Mouse (Mus musculus) large intestine, adult 2 months (tissue): ENCODE measurements around the gene Disc1. TPM values are rescaled to one million over a fixed set of nuclear protein-coding genes. Genes with fewer than 3 reads are reported as not detected.

Experiments
- DNase-seq: peaks from one replicate; pipeline ENCODE4 v3.0.0-alpha.2; 2012; ENCODE audit warnings: low read depth, low spot score
- WGBS: fragments of 180-500 bp; shearing (Covaris S2); methylation state at CpG from one replicate; pipeline ENCODE4 v1.1.7; 2018; 5-methylcytosine and 5-hydroxymethylcytosine counted together
- polyA plus RNA-seq: library from polyadenylated mRNA; depleted of rRNA; stranded (reverse); fragments of >200 nt; gene quantifications from 2 replicates; pipeline ENCODE4 v1.2.3, GENCODE M21; 2012

Gene Disc1
- polyA plus RNA-seq, 1 experiment: 0.21 TPM

DNA sequence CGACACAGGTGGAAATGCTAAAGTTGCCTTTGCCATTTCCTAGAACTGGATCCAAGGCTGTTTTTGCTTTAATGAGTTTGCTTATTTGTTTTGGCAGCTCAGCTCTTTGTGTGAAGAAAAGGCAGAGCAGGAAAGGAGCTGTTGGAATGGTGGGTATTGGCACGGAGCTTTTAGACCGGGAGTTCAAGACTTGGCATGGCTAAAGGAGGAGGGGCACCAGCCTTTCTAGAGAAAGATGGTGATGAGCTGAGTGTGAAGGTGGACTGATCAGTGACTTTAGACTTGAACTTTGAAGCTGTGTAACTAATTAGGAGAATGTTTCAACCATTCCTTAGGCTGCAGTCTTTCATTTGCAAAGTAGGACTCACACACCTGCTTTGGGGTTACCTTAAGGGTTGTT is 59.8 kb downstream of the Disc1 start:
- no peak for DNase-seq
- 31% methylated on average over 3 of the region's 3 CpGs for WGBS

DNA sequence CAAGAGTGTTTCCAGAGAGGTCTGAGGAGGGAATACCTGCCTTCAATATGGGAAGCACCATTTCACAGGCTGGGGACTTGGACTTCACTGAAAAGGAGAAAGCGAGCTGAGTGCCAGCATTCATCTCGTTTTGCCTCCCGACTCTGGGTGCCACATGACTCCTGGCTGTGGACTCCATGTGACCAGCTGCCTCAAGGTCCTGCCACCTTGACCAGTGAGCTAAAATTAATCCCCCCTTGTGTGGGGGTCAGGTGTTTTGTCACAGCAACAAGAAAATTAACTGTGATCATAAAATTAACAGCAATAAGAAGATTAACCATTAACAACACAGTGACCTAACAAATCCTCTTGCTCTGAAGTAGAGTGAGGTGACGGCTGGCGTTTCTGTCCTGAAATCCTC is 61.3 kb downstream of the Disc1 start:
- no peak for DNase-seq
- 64% methylated on average over 5 of the region's 5 CpGs for WGBS

DNA sequence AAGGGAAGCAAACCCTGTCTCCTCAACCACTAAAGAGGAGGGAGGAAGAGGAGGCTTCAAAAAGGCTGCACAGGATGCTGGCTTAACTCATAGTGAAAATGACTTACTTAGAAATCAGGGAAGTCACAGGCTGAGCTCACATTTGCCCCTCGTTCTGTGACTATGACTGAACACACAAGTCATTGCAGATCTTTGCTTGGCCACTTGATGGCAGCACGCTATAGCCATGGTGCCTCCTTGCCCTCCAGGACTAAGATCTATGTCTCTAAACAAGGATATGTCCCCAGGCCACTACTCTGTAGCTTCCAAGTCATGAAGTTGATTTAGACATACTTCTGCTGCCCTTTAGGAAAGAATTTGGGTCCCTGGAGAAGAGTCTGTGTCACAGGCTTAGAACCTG is 62.6 kb downstream of the Disc1 start:
- DNase-seq: no peak
- WGBS: 10% methylated on average over 2 of the region's 2 CpGs

DNA sequence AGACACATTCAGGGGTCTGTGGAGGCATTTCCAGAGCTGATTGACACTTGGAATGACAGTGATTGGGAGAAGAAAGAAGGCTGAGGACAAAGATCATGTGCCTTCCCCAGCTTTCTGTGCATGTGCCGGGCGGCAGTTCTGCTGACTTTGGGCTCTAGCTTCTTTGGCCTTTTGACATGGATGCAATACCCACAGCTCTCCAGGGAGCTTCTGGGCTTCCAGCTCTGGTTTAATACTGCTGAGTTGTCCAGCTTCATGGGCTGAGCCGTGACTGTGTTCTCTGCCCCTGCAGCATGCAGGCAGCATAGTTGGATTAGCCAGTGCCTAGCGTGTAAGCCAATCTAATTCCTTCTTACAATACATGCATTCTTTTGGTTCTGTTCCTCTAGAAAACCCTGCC is 72.5 kb downstream of the Disc1 start:
- no peak for DNase-seq

DNA sequence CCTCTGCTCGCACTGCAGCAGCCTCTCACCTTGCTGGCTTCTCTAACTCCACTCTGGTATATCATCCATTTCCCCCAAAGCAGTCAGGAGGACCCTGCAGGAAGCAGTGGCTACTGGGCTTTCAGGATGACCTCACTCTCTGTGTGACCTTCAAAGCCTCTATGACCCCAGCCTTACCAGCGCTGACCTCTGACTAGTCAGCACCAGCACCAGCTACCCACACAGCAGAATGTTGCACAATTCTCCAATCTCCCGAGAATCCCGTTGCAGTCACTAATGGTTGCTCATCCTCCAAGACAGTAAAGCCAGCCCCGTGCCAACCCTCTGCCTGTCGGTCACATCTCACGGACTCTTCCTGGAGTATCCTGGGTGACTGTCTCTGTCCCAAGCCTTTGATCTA is 73.6 kb downstream of the Disc1 start:
- no peak for DNase-seq
- 84% methylated on average over 7 of the region's 7 CpGs for WGBS

More for the DNA sequence above, 72.5 kb downstream of the Disc1 start:
- WGBS: 77% methylated on average over 4 of the region's 4 CpGs

DNA sequence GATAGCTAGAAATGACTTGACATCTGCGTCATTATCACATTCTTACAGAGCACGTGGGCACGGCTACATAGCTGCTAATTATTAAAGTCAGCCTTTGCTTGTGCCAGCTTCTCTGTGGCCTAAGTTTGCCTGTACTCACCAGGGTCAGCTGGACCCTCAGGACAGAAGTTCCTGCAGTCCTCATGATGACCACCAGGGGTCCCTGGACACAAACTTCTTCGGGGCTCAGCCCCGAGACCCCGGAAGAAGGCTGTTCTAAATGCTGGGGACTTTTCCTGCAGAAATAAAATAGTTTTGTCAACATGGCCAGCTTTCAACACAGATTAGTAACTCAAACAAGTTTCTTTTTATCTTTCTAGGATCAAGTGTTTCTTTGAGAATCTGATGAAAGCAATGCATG is 74.3 kb downstream of the Disc1 start:
- DNase-seq: no peak
- 26% methylated on average over 6 of the region's 6 CpGs for WGBS

DNA sequence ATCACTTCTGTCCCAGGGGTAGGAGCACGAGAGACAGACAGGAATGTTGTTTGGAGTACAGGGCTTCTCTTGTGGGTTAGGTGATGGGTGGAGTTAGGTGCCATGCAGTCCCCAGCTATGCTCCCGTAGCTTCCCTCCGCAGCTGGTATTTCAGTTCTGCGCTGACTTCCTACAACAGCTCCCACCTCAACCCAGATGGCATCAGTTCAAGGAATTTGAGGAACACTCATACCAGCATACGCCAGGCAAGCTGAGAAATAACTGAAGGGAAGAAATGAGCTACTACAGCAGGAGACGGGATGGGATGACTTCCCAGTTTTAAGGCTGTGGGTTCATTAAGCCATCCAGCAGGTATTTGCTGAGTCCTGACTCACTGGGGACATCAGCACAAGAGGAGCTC is 76.8 kb downstream of the Disc1 start:
- 76% methylated on average over 6 of the region's 6 CpGs for WGBS
- no peak for DNase-seq

DNA sequence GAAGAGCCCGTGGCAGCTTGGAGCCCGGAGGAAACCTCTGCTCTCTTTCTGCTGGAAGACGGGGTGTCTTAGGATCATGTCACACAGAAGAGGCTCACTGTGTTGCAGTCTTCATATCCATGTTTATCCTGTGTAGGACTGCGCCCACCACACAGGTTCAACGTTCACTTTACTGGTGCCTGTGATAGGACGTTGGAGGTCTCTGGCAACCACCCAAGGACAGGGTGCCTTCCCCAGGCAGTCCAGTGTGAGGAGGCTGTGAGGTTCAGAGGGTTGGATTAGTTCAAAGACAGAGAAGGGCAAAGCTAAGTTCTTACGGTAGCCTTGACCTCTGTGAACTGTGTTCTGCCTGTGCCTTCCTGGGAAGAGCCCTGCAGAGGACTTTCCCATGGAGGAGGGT is 77.3 kb downstream of the Disc1 start:
- 54% methylated on average over 7 of the region's 7 CpGs for WGBS
- no peak for DNase-seq

DNA sequence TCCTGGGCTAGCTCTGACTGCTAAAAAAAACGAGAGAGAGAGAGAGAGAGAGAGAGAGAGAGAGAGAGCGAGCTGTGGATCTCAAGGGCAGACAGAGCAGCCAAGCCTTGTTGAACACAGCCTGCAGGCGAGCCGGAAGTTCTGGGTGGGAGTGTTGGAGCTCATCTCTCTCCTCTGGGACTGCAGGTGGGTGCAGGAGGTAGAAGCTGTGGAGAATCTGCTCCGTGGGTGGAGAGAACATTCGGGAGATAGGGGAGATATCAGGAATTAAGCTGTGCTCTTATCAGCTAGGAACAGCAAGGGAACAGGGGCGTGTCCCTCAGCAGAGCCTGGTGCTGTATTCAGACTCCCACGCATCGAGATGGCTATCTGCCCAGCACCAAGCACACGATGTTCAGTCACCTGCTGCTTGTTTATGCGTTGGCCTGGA is 79.7 kb downstream of the Disc1 start:
- 26% methylated on average over 11 of the region's 11 CpGs for WGBS
- DNase-seq: no peak

DNA sequence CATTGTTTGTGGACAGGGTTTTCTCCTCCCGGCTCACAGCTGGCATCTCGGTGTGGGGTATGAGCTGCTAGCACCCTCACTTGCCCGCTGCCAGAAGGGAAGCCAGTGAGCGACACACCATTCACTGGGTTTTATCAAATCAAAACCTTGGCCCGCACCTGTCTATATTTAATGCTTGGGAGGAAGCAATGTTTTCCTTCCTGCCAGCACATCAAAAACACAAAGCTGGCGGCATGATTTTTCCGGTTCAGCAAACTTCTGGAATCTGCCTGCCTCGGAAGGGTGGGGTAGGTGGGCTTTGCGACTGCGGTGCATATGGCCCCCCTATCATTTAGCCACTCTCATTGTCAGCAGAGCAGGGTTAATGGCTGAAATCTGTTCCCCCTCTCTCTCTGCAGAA is 80.9 kb downstream of the Disc1 start:
- WGBS: 52% methylated on average over 10 of the region's 10 CpGs
- DNase-seq: no peak

DNA sequence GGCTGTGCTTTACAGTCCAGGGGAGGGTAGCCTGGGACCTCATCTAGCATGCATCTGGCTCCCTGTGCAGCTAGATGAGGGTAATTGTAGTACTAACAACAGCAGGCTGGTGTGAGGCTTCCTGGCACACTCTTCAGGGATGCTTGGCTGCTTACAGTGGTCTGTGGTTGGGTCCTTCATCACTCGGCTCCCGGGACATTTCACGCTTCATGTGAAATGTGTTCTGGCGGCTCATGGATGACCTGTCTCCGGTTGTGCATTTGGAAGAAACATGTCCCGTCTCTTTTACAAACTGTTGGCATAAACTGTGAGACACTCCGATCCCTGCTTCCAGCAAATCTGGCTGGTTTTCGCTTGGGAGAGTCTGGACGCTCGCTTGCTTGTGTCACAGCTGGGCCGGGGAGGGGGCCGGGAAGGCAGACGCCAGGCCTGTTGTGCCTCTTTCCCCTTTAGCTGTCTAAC is 85.7 kb downstream of the Disc1 start:
- no peak for DNase-seq
- WGBS: 78% methylated on average over 13 of the region's 13 CpGs

DNA sequence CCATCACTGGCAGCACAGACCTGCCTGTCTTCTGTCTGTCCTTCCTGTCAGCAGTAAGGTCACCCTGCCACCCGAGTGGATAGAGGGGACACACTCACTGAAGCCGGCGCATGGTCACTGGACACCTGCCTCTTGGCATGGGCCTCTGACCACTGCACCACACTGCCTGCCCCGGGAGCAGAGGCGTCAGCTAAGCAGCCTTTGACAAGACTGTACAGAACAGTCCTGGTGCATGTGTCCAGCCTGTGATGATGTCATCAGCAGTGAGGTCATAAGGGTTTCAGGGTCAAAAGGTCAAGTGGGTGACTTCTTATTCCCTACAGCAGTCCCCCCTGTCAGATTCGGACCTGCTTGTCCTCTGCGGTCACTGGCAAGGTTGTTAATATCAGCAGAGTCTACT is 87.0 kb downstream of the Disc1 start:
- 75% methylated on average over 7 of the region's 7 CpGs for WGBS
- no peak for DNase-seq

DNA sequence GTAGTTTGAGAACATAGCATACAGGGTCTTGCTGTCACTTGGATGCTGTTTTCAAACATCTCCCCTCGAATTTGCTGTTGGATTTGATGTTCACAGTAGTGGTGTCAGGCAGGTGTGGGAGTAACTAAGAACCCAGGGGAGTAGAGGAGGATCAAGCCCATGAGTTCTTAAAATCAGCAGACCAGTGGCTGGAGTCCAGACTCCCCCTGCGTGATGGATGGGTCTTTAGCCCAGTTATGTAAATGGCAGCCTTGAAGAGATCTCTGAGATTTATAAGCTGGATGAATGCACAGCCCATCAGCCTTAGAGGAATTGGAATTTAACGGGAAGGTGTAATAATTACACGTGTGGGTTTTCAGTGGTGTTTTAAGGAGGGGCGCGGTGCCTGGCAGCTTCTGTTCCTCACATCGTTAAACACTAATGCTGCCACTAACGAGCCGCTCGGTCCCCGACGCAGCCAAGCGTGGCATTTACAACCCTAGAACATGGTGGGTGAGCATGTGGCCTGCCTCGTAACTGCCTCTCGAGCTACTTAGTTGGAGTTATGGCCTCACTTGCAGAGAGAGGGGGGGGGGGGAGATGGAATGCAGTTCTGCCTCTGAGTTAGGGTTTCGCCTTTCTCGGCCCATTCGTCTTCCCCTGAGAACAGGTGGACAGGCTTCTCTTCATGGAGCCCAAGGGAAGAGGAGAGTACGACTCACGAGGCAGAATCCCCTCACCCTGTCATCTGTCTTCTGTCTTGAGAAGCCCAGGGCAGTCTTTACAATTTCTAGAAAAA is 103.1 kb downstream of the Disc1 start:
- WGBS: 40% methylated on average over 20 of the region's 20 CpGs
- DNase-seq: no peak

DNA sequence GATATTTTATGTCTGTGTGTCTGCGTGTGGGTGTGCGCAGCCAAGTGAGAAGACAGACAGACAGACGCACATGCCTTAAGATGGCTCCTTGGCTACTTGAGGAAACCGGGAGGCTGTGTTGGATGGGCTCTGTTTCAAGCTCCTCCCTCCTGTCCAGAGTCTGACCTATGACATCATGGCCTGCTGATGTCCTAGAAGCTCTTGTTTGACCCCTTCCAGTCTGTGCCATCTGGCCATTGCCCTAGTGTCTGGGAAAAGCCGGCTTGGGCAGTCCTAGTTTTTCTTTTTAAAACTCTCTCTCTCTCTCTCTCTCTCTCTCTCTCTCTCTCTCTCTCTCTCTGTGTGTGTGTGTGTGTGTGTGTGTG is 103.6 kb downstream of the Disc1 start:
- no peak for DNase-seq
- 50% methylated on average over 5 of the region's 5 CpGs for WGBS

DNA sequence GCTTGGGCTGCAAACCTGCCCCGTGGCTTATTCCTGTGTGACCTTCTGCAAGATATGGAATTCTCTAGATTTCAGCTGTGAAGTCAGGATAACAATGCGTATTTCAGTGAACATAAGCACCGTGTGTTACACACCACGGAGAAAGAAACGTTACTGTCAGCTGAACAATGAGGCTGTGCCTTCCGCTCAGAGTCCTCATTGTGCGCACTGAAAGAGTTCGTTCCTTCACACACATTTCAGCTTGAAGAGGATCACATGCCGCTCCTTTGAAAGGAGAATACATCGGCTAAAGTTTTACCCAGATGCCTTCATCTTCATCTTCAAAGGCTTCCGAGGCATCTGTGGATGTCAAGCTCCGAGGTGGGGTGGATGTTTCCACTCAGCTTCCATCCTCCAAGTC is 105.4 kb downstream of the Disc1 start:
- no peak for DNase-seq

DNA sequence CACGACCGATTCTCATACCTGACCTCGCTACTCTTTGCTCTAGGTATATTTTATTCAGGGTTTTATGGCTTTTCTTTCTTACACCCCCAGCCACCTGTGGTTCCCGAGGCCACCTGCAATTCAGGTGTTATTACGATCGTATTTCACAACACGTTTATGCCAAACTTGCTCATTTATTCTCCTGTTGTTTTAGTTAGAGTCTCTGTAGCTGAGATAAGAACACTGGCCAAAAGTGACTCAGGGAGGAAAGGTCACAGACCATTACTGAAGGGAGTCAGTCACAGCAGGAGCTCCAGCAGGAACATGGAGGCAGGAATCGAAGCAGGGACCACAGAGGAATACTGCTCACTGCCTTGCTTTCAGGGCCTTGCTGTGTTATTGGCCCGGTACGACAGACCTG is 109.5 kb downstream of the Disc1 start:
- peak; percentile 10 for DNase-seq
- WGBS: 42% methylated on average over 10 of the region's 10 CpGs

More for the DNA sequence above, 105.4 kb downstream of the Disc1 start:
- 84% methylated on average over 12 of the region's 12 CpGs for WGBS

DNA sequence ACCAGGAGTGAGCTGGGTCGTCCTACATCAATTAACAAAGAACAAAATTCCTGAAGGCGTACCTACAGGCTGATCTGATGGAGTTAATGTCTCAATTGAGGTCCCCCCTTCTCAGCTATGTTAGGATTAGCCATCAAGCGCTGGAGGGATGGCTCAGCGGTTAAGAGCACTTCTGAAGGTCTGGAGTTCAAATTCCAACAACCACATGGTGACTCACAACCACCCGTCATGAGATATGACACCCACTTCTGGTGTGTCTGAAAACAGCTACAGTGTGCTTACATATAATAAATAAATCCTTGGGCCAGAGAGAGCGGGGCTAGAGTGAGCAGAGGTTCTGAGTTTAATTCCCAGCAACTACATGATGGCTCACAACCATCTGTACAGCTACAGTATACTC is 109.9 kb downstream of the Disc1 start:
- no peak for DNase-seq
- 83% methylated on average over 6 of the region's 6 CpGs for WGBS

DNA sequence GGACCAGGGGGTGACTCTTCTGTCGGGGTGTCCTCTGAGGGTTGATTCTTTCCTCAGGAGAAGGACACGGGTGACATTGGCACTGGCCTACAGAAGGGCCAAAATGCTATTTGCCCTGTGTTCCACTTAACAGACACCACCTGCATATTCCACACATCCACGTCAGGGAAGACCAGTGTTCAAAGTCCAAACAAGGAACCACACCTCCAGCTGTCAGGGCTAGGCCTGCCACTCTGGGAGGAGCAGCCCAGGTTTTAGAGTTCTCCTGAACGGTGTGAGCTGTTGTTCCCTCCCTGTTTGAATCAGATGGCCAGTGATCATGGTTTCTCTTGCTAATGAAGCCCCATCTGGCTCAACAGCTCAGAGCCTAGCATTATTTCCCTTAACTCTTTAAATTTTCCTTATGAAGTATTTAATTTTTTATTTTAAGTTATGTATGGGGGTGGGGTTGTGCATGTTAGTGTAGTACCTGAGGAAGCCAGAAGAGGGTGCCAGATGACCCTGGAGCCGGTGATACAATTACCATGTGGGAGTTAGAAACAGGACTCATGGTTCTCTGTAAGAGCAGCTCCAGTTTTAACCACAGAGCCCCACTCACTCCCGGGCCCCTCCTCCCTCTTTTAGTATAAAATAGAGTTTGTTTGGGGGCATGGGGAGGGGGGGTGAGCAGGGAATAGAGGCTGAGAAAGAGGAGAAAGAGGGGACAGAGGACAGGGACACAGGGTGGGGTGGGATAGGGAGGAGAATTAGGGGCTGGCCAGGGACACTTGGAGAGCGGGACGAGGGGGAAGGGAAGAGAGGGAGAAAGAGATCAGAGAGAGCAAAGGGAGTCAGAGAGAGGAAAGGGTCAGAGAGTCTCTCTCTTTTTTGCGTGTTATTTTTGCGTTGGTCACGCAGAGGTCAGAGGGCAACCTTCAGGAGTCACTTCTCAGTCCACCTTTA is 111.8 kb downstream of the Disc1 start:
- DNase-seq: peak; percentile 51
- WGBS: 54% methylated on average over 11 of the region's 11 CpGs

DNA sequence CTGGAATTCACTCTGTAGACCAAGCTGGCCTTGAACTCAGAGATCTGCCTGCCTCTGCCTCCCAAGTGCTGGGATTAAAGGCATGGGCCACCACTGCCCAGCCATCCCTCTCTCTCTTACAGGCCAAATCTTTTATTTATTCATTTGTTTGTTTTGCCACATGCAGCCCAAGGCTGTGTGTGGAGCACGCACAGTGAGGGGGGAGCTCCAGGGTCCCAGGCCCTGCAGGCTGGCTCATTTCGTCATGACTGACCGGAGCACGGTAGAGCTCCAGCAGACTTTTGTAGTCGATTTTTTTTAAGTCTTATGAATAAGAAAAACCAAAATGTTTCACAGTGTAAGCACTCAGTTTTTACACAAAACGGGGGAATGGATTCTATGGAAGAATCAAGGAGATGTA is 112.5 kb downstream of the Disc1 start:
- WGBS: 82% methylated on average over 6 of the region's 6 CpGs
- no peak for DNase-seq

DNA sequence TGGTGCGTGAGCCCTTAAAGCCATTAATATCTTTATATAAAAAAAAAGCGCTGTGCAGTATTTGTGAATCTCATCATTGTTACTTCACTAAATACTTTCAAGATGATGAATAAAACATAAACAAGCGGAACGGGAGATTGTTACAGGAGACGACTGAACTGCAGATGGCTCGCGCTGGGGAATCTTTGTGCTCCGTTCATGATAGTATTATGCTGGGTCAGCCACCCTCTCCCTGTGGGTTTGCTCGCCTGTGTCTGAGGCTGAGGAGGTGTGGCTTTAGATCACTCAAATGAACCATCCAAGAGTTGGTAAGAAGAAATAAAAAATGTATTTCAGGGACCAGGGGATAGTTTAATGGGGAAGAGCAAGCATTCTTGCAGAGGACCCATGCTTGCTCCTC is 113.0 kb downstream of the Disc1 start:
- no peak for DNase-seq
- WGBS: 83% methylated on average over 9 of the region's 9 CpGs

DNA sequence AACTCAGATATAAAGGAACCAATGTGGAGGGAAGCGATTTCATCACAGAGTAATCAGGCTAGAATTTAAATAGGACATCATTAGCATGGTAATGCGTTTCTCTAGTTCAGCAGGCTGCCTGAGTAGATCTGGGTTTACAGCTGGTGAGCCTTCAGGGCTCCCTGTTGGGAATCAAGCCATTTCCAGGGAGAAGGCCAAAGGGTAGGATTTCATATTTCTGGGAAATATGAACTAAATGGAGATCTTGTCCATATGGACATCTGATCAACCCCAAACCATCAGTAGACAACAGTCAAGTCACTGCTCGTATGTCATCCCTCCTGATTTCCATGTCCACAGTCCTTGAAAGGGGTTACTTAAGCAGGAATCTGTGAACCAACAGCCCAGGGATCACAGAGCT is 115.6 kb downstream of the Disc1 start:
- no peak for DNase-seq
- WGBS: 81% methylated on average over 3 of the region's 3 CpGs
